Mouse (Mus musculus) kidney, embryonic 16.5 days (tissue): Measurements from ENCODE around the gene P2rx2. TPM values are rescaled to one million over a fixed set of nuclear protein-coding genes. Genes with fewer than 3 reads are reported as not detected.

Experiments used
- ATAC-seq: fragments of 200-750 bp; cut with Nextera tagmentation; 2 replicates; pipeline ENCODE4 v1.8.0; 2017; ENCODE audit warnings: moderate TSS enrichment; ENCODE audit not compliant: low FRiP score, low TSS enrichment
- H3K27ac ChIP-seq: fragments of 300-500 bp; sonication (generic); 2 replicates; pipeline ENCODE4 v1.5.1; 2014; ENCODE audit warnings: low read length
- H3K27me3 ChIP-seq: fragments of 300-500 bp; sonication (generic); 2 replicates; pipeline ENCODE4 v1.6.1; 2014; ENCODE audit warnings: low read length, control low read depth, mixed read lengths; ENCODE audit not compliant: insufficient read depth
- H3K36me3 ChIP-seq: fragments of 300-500 bp; sonication (generic); 2 replicates; pipeline ENCODE4 v1.6.1; 2014; ENCODE audit warnings: low read length, control low read depth, mixed read lengths; ENCODE audit not compliant: insufficient read depth
- H3K4me1 ChIP-seq: fragments of 300-500 bp; sonication (generic); 2 replicates; pipeline ENCODE4 v1.6.1; 2014; ENCODE audit warnings: low read length, control low read depth, mixed read lengths; ENCODE audit not compliant: insufficient read depth
- H3K4me2 ChIP-seq: fragments of 300-500 bp; sonication (generic); replicated peaks from 2 replicates; pipeline ENCODE4 v1.6.1; 2014; ENCODE audit warnings: low read depth, low read length
- H3K4me3 ChIP-seq: fragments of 300-500 bp; sonication (generic); 2 replicates; pipeline ENCODE4 v1.5.1; 2014; ENCODE audit warnings: mild to moderate bottlenecking, low read length
- H3K9ac ChIP-seq: fragments of 300-500 bp; sonication (generic); replicated peaks from 2 replicates; pipeline ENCODE4 v1.6.1; 2014; ENCODE audit warnings: low read length
- H3K9me3 ChIP-seq: fragments of 300-500 bp; sonication (generic); 2 replicates; pipeline ENCODE4 v1.6.1; 2016; ENCODE audit warnings: low read length, control low read depth
- WGBS: fragments of 180-500 bp; shearing (Covaris S2); extraction: QIAGEN DNeasy Blood & Tissue Kit; methylation state at CpG from one replicate; pipeline ENCODE4 v1.1.7; 2014; 5-methylcytosine and 5-hydroxymethylcytosine counted together
- polyA plus RNA-seq: library from polyadenylated mRNA; unstranded; fragments of >200 nt; fragmentation: Nextera tagmentation; extraction: Ambion mirVana; gene quantifications from 2 replicates; pipeline ENCODE4 v1.2.1, GENCODE M21; 2015

Gene P2rx2
- polyA plus RNA-seq, 1 experiment from 2014 or later, result 1.2 TPM

- Histone ChIP-seq H3K9me3 (no peaks in the 10 kb centered on the region), H3K27me3 (peaks cover 12% of the 10 kb centered on the region), H3K36me3 (no peaks in the 10 kb centered on the region), H3K9ac (no peak overlapping the region), H3K4me1 (peaks cover 15% of the 10 kb centered on the region; the same call in 1 of the 2 replicates), H3K4me2 (no peak overlapping the region), H3K27ac (no peak overlapping the region), H3K4me3 (no peak overlapping the region)
- ATAC-seq, result no peak
- WGBS, result 94% methylated on average over 4 of the region's 4 CpGs
Observed at GRCm38 (mm10) chr5:110345553-110345952, 2.5 kb upstream of the P2rx2 start.

- H3K9ac ChIP-seq, result no peak within 1 kb of the TSS
- H3K4me3 ChIP-seq, result no peak within 1 kb of the TSS
- no peak for ATAC-seq
- peaks cover 15% of the 10 kb centered on the region; the same call in 1 of the 2 replicates for H3K4me1 ChIP-seq
- 48% methylated on average over 4 of the region's 4 CpGs for WGBS
- peaks cover 12% of the 10 kb centered on the region for H3K27me3 ChIP-seq
- no peak within 1 kb of the TSS for H3K4me2 ChIP-seq
- H3K9me3 ChIP-seq, result no peaks in the 10 kb centered on the region
- H3K27ac ChIP-seq, result no peak within 1 kb of the TSS
- H3K36me3 ChIP-seq, result no peaks in the 10 kb centered on the region
Observed at GRCm38 (mm10) chr5:110344524-110344923, 1.5 kb upstream of the P2rx2 start, which contains the start of gene Lrcol1. Gene Lrcol1 (plus strand): TSS chr5:110344730.

DNA sequence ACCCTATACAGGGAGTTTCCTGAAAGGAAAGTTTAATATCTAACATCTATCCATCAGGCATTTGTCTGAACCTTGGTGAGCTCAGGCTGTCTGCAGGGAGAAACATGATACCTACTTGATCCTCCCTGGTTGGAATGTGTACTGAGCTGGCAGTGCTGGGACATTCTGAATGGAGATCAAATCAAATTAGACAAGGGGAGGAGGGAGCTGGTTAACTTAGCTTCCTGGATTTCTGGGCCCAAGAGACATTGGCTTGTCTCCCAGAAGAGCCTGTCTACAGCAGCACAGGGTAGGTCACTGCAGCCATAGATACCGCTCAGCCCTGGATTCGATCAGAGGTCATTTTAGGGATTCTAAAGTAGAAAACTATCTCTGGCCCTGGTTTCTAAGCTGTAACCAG, 4.2 kb downstream of the P2rx2 start:
- WGBS, result 68% methylated on average over 2 of the region's 2 CpGs
- ATAC-seq, result no peak
- no peaks in the 10 kb centered on the region for H3K9me3 ChIP-seq
- no peak overlapping the region for H3K27ac ChIP-seq
- no peak overlapping the region for H3K4me3 ChIP-seq
- no peak overlapping the region for H3K4me2 ChIP-seq
- H3K27me3 ChIP-seq, result peaks cover 12% of the 10 kb centered on the region
- no peak overlapping the region for H3K9ac ChIP-seq
- H3K36me3 ChIP-seq, result peaks cover 41% of the 10 kb centered on the region
- H3K4me1 ChIP-seq, result peaks cover 15% of the 10 kb centered on the region; the same call in 1 of the 2 replicates

GRCm38 (mm10) chr5:110330508-110330907, 12.5 kb downstream of the P2rx2 start:
- peaks cover 64% of the 10 kb centered on the region for H3K36me3 ChIP-seq
- no peak overlapping the region for H3K4me3 ChIP-seq
- no peak for ATAC-seq

GRCm38 (mm10) chr5:110313127-110313526, 29.9 kb downstream of the P2rx2 start:
- no peaks in the 10 kb centered on the region for H3K27me3 ChIP-seq
- H3K27ac ChIP-seq, result no peak overlapping the region
- no peak overlapping the region for H3K4me3 ChIP-seq
- no peak overlapping the region for H3K4me2 ChIP-seq
- H3K4me1 ChIP-seq, result no peaks in the 10 kb centered on the region
- no peak overlapping the region for H3K9ac ChIP-seq
- H3K9me3 ChIP-seq, result no peaks in the 10 kb centered on the region
- H3K36me3 ChIP-seq, result peaks cover 38% of the 10 kb centered on the region
- ATAC-seq, result no peak
- WGBS, result 95% methylated on average over 3 of the region's 3 CpGs

More at GRCm38 (mm10) chr5:110330508-110330907, 12.5 kb downstream of the P2rx2 start:
- H3K27me3 ChIP-seq, result no peaks in the 10 kb centered on the region
- H3K9ac ChIP-seq, result no peak overlapping the region
- WGBS, result 70% methylated on average over 3 of the region's 3 CpGs
- no peak overlapping the region for H3K4me2 ChIP-seq
- no peak overlapping the region for H3K27ac ChIP-seq
- no peaks in the 10 kb centered on the region for H3K9me3 ChIP-seq
- H3K4me1 ChIP-seq, result no peaks in the 10 kb centered on the region

DNA sequence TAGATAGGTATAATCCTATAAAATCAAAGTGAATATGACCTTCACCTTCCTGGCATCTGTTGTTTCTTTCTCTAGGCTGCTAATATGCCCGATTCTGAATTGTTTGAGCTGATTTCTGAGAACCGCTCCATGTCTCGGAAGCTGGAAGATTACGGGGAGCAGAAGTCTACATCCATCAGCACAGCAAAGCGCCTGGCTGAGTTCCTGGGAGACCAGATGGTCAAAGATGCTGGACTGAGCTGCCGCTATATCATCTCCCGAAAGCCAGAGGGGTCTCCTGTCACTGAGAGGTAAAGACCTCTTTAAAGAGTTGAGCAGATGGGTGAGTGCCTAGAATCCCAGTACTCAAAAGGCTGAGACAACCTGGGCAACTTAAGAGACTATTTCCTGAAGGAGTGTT, 34.2 kb downstream of the P2rx2 start:
- no peaks in the 10 kb centered on the region for H3K27me3 ChIP-seq
- no peak overlapping the region for H3K27ac ChIP-seq
- ATAC-seq, result no peak
- H3K36me3 ChIP-seq, result peaks cover 62% of the 10 kb centered on the region
- H3K4me3 ChIP-seq, result no peak overlapping the region
- no peak overlapping the region for H3K4me2 ChIP-seq
- no peaks in the 10 kb centered on the region for H3K9me3 ChIP-seq
- H3K4me1 ChIP-seq, result no peaks in the 10 kb centered on the region
- 94% methylated on average over 7 of the region's 7 CpGs for WGBS
- no peak overlapping the region for H3K9ac ChIP-seq

DNA sequence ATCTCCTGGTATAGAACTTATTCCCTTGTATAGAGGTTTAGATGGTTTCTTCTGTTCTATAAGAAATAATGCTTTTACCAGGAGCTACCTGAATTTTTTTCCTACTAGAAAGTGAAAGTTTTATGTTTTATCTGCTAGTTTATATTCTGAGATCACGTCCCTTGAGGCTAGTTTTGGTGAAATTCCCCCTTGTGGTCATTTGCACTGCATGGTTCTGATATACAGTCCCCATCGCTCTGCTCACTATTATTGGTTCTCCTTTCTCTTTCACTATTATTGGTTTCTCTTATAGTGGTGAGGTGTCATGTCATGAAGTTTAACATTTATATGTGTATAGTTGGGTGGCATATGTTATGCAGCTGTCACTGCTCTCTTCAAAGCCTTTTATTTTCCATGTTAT, 42.4 kb downstream of the P2rx2 start:
- 96% methylated on average over 2 of the region's 2 CpGs for WGBS

GRCm38 (mm10) chr5:110296637-110297036, 46.4 kb downstream of the P2rx2 start:
- no peak for ATAC-seq
- H3K27me3 ChIP-seq, result no peaks in the 10 kb centered on the region
- H3K4me3 ChIP-seq, result no peak overlapping the region
- H3K27ac ChIP-seq, result no peak overlapping the region
- H3K9ac ChIP-seq, result no peak overlapping the region
- H3K4me2 ChIP-seq, result no peak overlapping the region
- no peaks in the 10 kb centered on the region for H3K9me3 ChIP-seq
- WGBS, result 89% methylated on average over 1 of the region's 1 CpGs
- no peaks in the 10 kb centered on the region for H3K4me1 ChIP-seq
- H3K36me3 ChIP-seq, result peaks cover 46% of the 10 kb centered on the region

More for the DNA sequence above, 42.4 kb downstream of the P2rx2 start:
- Histone ChIP-seq H3K4me3 (no peak overlapping the region), H3K36me3 (peaks cover 50% of the 10 kb centered on the region), H3K9ac (no peak overlapping the region), H3K4me1 (no peaks in the 10 kb centered on the region), H3K27me3 (no peaks in the 10 kb centered on the region), H3K9me3 (no peaks in the 10 kb centered on the region), H3K27ac (no peak overlapping the region), H3K4me2 (no peak overlapping the region)
- no peak for ATAC-seq

DNA sequence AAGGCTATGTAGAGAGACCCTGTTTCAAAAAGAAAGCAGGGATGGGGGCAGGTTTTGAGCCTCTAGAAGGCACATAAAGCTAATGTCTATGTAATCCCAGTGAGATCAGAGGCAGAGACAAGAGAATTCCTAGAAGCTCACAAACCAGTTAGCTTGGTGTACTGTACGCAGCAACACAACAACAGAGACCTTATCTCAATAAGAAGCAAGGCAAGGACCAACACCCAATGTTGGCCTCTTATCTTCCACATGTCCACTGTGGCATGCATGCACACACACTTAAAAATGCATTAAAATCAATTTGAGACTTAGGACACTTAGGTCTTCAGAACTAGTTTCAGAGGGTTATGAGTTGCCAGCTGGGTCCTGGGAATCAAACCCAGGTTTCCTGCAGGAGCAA, 51.4 kb downstream of the P2rx2 start:
- Histone ChIP-seq H3K4me3 (no peak overlapping the region), H3K27ac (no peak overlapping the region), H3K36me3 (peaks cover 49% of the 10 kb centered on the region), H3K9ac (no peak overlapping the region), H3K27me3 (no peaks in the 10 kb centered on the region), H3K9me3 (no peaks in the 10 kb centered on the region), H3K4me2 (no peak overlapping the region), H3K4me1 (0 out of 2 replicates have a peak, but pooled peaks cover 3% of the 10 kb centered on the region)
- no peak for ATAC-seq
- WGBS, result 94% methylated on average over 1 of the region's 1 CpGs
